30 mouse cellular contexts compared by ENCODE assay signal in the genomic region with DNA sequence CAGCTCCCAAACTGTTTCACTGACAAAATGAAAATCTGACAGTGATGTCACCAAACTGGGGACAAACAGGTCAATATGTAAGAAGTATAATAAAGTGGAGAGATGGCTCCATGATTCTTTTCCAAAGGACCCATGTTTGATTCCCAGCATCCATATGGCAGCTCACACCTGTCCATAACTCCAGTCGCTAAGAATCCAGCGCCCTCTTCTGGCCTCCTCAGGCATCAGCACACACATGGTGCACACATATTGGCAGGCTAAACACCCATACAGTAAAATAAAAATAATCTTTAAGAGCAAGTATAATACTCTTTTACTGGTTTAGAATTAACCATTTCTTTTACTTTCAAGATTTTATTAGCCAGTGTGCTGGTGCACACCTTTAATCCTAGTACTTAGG. TPM values are rescaled to one million over a fixed set of nuclear protein-coding genes. Genes with fewer than 3 reads are reported as not detected.
DNase-seq lines count a peak whose midpoint lies in the region; ATAC-seq and TF ChIP-seq lines count a peak whose summit lies in the region.
"Had no signal": no experiment of that assay in that cellular context is flagged by ENCODE, and none has a peak within 500 bp of the region (broad histone marks: within the 10 kb centered on the region; RNA-seq: fewer than 3 reads in every experiment).

No protein-coding gene starts in this region.

- no peak overlapping the region for H3K27ac ChIP-seq in gastrocnemius, adult 2 months
- peak overlapping the region; percentile 73 for H3K27ac ChIP-seq in layer of hippocampus, adult 2 months
- H3K27ac ChIP-seq in ES-E14 (ENCODE audit: insufficient read depth, low read depth, low read length, poor library complexity, severe bottlenecking), result no peak overlapping the region
- H3K27ac ChIP-seq: embryonic facial prominence, embryonic 12.5 days; liver, embryonic 12.5 days had no signal

- no peak overlapping the region for H3K4me3 ChIP-seq in gastrocnemius, adult 2 months
- no peak overlapping the region for H3K4me3 ChIP-seq in layer of hippocampus, adult 2 months
- H3K4me3 ChIP-seq in E14TG2a.4 (replicated peaks; ENCODE audit: low read length) (no peak overlapping the region), ES-E14 (ENCODE audit: insufficient read depth in 1 of 2, low read depth in 1 of 2, low read length in 2 of 2, poor library complexity in 1 of 2, severe bottlenecking in 1 of 2) (no peak overlapping the region)
- H3K4me3 ChIP-seq: embryonic facial prominence, embryonic 12.5 days; heart, embryonic 13.5 days; intestine, embryonic 15.5 days; liver, embryonic 12.5 days; megakaryocyte, embryonic 14.5 days had no signal

- intact Hi-C loops in gastrocnemius, adult 2 months (cut with DNase I), result no loop called here

- TF ChIP-seq CTCF in gastrocnemius, adult 2 months (IDR thresholded peaks at IDR 0.05), result peak; percentile 9; the same call in 1 of the 2 replicates
- TF ChIP-seq CTCF in layer of hippocampus, adult 2 months (conservative IDR thresholded peaks at IDR 0.05), result peak; percentile 56
- TF ChIP-seq CTCF in E14TG2a.4 (conservative IDR thresholded peaks at IDR 0.05; ENCODE audit: low read length), result peak; percentile 47

- no peaks in the 10 kb centered on the region for H3K36me3 ChIP-seq in E14TG2a.4 (ENCODE audit: insufficient read depth, low read length)
- H3K36me3 ChIP-seq in ES-E14 (ENCODE audit: control insufficient read depth, insufficient read depth, low read length, poor library complexity, severe bottlenecking), result no peaks in the 10 kb centered on the region
- H3K36me3 ChIP-seq: embryonic facial prominence, embryonic 12.5 days; intestine, embryonic 15.5 days; liver, embryonic 12.5 days had no signal

- in situ Hi-C loops in ES-E14 (cut with MboI; ENCODE audit: low sequenced_read_pairs in 2 of 2, unreplicated experiment in 2 of 2), result no loop called here

- H3K4me1 ChIP-seq in E14TG2a.4 (replicated peaks; ENCODE audit: low read depth, low read length) (no peaks in the 10 kb centered on the region), ES-E14 (ENCODE audit: control insufficient read depth in 2 of 2, insufficient read depth in 2 of 2, low read length in 2 of 2, poor library complexity in 1 of 2) (no peaks in the 10 kb centered on the region)
- H3K4me1 ChIP-seq: embryonic facial prominence, embryonic 12.5 days; intestine, embryonic 15.5 days; liver, embryonic 12.5 days; megakaryocyte, embryonic 14.5 days had no signal

- DNase-seq in gastrocnemius, adult 2 months, result no peak
- DNase-seq in gastrocnemius, postnatal 10 days, result no peak
- DNase-seq in layer of hippocampus, adult 2 months (ENCODE audit: low spot score in 2 of 2), result no peak
- no peak for DNase-seq in layer of hippocampus, postnatal 14 days (ENCODE audit: low spot score in 2 of 2)
- no peak for DNase-seq in ES-E14 (ENCODE audit: low read depth, low spot score)
- no peak for DNase-seq in T-cell, adult 2 months (ENCODE audit: low spot score)
- DNase-seq: adrenal gland, postnatal 10 days; cerebellum, adult 9-10 months; embryo, embryonic 11 days; gastrocnemius, postnatal 25 days; heart, postnatal 10 days; kidney, adult 2 months; kidney, postnatal 10 days; left cerebral cortex, postnatal 4 days; liver, postnatal 0 days; lung, postnatal 4 days; midbrain, embryonic 14.5 days; spleen, adult 18-20 months; thymus, postnatal 4 days had no signal

- H3K9me3 ChIP-seq in E14TG2a.4 (ENCODE audit: low read length) (peaks cover 4% of the 10 kb centered on the region; the same call in 1 of the 2 replicates), ES-E14 (ENCODE audit: control insufficient read depth, insufficient read depth, low read depth, low read length) (no peaks in the 10 kb centered on the region)
- H3K9me3 ChIP-seq: embryonic facial prominence, embryonic 12.5 days; heart, embryonic 13.5 days; intestine, embryonic 15.5 days; liver, embryonic 12.5 days had no signal

- no peak for ATAC-seq in erythroblast, adult 5-6 weeks (replicated peaks; ENCODE audit: low FRiP score, poor library complexity, severe bottlenecking)
- ATAC-seq: CD4-positive, CD25-positive, alpha-beta regulatory T cell, adult 4 months; forebrain, embryonic 16.5 days; hindbrain, embryonic 16.5 days; intestine, embryonic 15.5 days; liver, embryonic 12.5 days; liver, postnatal 0 days had no signal

- no peaks in the 10 kb centered on the region for H3K27me3 ChIP-seq in E14TG2a.4 (ENCODE audit: insufficient read depth, low read length)
- H3K27me3 ChIP-seq: embryonic facial prominence, embryonic 12.5 days; heart, embryonic 13.5 days; intestine, embryonic 15.5 days; liver, embryonic 12.5 days; megakaryocyte, embryonic 14.5 days had no signal

- H3K9ac ChIP-seq in ES-E14 (ENCODE audit: insufficient read depth, low read depth, low read length, poor library complexity, severe bottlenecking), result no peak overlapping the region
- H3K9ac ChIP-seq: embryonic facial prominence, embryonic 12.5 days; heart, embryonic 13.5 days; intestine, embryonic 15.5 days; liver, embryonic 12.5 days; liver, postnatal 0 days had no signal

TF ChIP-seq in ES-E14, 5 proteins besides CTCF, POLR2A, EP300 and RAD21:
- no peak for TF ChIP-seq CHD2 (IDR thresholded peaks at IDR 0.05; ENCODE audit: low read depth, low read length)
- TF ChIP-seq ZNF384 (IDR thresholded peaks at IDR 0.05; ENCODE audit: low read depth, low read length), result no peak
- TF ChIP-seq HCFC1 (IDR thresholded peaks at IDR 0.05; ENCODE audit: borderline replicate concordance, insufficient read depth, low read length), result no peak
- TF ChIP-seq ZC3H11A (IDR thresholded peaks at IDR 0.05; ENCODE audit: borderline replicate concordance, low read depth, low read length), result peak; percentile 28; the same call in 1 of the 2 replicates

RNA-seq across cellular contexts. Expression of gene Cpe, which starts 16.5 kb away (rescaled TPM):
- 100 to 1,000 TPM; 196 to 239 TPM for total RNA-seq in gastrocnemius, adult 2 months (2021)
- 100 to 1,000 TPM; 117 to 150 TPM for total RNA-seq in gastrocnemius, postnatal 10 days (2021)
- total RNA-seq in layer of hippocampus, adult 2 months (2021), result 1,000 to 10,000 TPM; 2,581 to 2,789 TPM
- total RNA-seq in layer of hippocampus, postnatal 14 days (2021), result 1,000 to 10,000 TPM; 3,147 to 3,263 TPM
- 8.8 and 19.4 TPM in 2 replicates for total RNA-seq in ES-E14 (2012; rRNA removed)
- not detected in 2 replicates for total RNA-seq in erythroblast, adult 5-6 weeks (2015; ENCODE audit: low replicate concordance)
- total RNA-seq in erythroblast, adult 5-6 weeks (2017; ENCODE audit: low replicate concordance), result not detected in 2 replicates
- total RNA-seq: MEL had no signal

RNA-seq across cellular contexts. Expression of gene Msmo1, which starts 57.2 kb away (rescaled TPM):
- total RNA-seq in gastrocnemius, adult 2 months (2021), result 1 to 10 TPM; 3.0 to 5.5 TPM
- total RNA-seq in gastrocnemius, postnatal 10 days (2021), result 1 to 10 TPM; 8.9 to 9.6 TPM
- total RNA-seq in layer of hippocampus, adult 2 months (2021), result 10 to 100 TPM; 85.9 to 86.4 TPM
- total RNA-seq in layer of hippocampus, postnatal 14 days (2021), result 100 to 1,000 TPM; 101 to 138 TPM
- total RNA-seq in ES-E14 (2012; rRNA removed), result 83.7 and 108 TPM in 2 replicates
- total RNA-seq in erythroblast, adult 5-6 weeks (2015; ENCODE audit: low replicate concordance), result 15.8 and 21.9 TPM in 2 replicates
- 12.1 and 18.7 TPM in 2 replicates for total RNA-seq in erythroblast, adult 5-6 weeks (2017; ENCODE audit: low replicate concordance)
